Mouse (Mus musculus) heart, postnatal 0 days (tissue): ENCODE data around the gene St5. TPM values are rescaled to one million over a fixed set of nuclear protein-coding genes. Genes with fewer than 3 reads are reported as not detected.

Experiments used
- ATAC-seq: fragments of 200-750 bp; cut with Nextera tagmentation; 2 replicates; pipeline ENCODE4 v1.8.0; 2017; ENCODE audit warnings: low read depth, moderate number of reproducible peaks, moderate library complexity; ENCODE audit not compliant: insufficient read depth
- DNase-seq: peaks from one replicate; pipeline ENCODE4 v3.0.0-alpha.2; 2016; ENCODE audit warnings: low spot score
- H3K27ac ChIP-seq: fragments of 300-500 bp; sonication (generic); 2 replicates; pipeline ENCODE4 v1.5.1; 2014; ENCODE audit warnings: low read depth, mild to moderate bottlenecking
- H3K27me3 ChIP-seq: fragments of 300-500 bp; sonication (generic); 2 replicates; pipeline ENCODE4 v1.6.1; 2014; ENCODE audit warnings: low read length, mixed read lengths; ENCODE audit not compliant: control insufficient read depth, insufficient read depth
- H3K36me3 ChIP-seq: fragments of 300-500 bp; sonication (generic); replicated peaks from 2 replicates; pipeline ENCODE4 v1.6.1; 2014; ENCODE audit warnings: low read length, mixed read lengths; ENCODE audit not compliant: control insufficient read depth, insufficient read depth
- H3K4me1 ChIP-seq: fragments of 300-500 bp; sonication (generic); 2 replicates; pipeline ENCODE4 v1.6.1; 2014; ENCODE audit warnings: antibody characterized with exemption; ENCODE audit not compliant: control insufficient read depth, insufficient read depth
- H3K4me2 ChIP-seq: fragments of 300-500 bp; sonication (generic); 2 replicates; pipeline ENCODE4 v1.6.1; 2014; ENCODE audit warnings: low read depth, mild to moderate bottlenecking, low read length, moderate library complexity
- H3K4me3 ChIP-seq: fragments of 300-500 bp; sonication (generic); 2 replicates; pipeline ENCODE4 v1.5.1; 2014; ENCODE audit warnings: low read depth, low read length
- H3K9ac ChIP-seq: fragments of 300-500 bp; sonication (generic); replicated peaks from 2 replicates; pipeline ENCODE4 v1.6.1; 2014; ENCODE audit warnings: low read depth, low read length, mixed read lengths
- H3K9me3 ChIP-seq: fragments of 300-500 bp; sonication (generic); replicated peaks from 2 replicates; pipeline ENCODE4 v1.6.1; 2016; ENCODE audit warnings: low read length; ENCODE audit not compliant: control insufficient read depth
- CTCF ChIP-seq: IDR thresholded peaks from 2 replicates; pipeline ENCODE4 v1.5.1; 2016; ENCODE audit warnings: antibody characterized with exemption, control low read depth, low read depth
- EP300 ChIP-seq: IDR thresholded peaks from 2 replicates; pipeline ENCODE4 v1.6.1; 2016; ENCODE audit warnings: antibody characterized with exemption, low read depth
- WGBS: fragments of 180-500 bp; shearing (Covaris S2); extraction: QIAGEN DNeasy Blood & Tissue Kit; methylation state at CpG from one replicate; pipeline ENCODE4 v1.1.7; 2014; 5-methylcytosine and 5-hydroxymethylcytosine counted together
- polyA plus RNA-seq: library from polyadenylated mRNA; unstranded; fragments of >200 nt; fragmentation: Nextera tagmentation; extraction: Ambion mirVana; gene quantifications from 2 replicates; pipeline ENCODE4 v1.2.1, GENCODE M21; 2015
- total RNA-seq: library from RNA; depleted of rRNA; stranded (reverse); fragments of >200 nt; gene quantifications from 2 replicates; pipeline ENCODE4 v1.2.3, GENCODE M21; 2014; ENCODE audit warnings: low replicate concordance

The St5 gene
- total and polyA plus RNA-seq, 2 experiments from 2014 or later: 28.8 to 58.8 TPM

DNA sequence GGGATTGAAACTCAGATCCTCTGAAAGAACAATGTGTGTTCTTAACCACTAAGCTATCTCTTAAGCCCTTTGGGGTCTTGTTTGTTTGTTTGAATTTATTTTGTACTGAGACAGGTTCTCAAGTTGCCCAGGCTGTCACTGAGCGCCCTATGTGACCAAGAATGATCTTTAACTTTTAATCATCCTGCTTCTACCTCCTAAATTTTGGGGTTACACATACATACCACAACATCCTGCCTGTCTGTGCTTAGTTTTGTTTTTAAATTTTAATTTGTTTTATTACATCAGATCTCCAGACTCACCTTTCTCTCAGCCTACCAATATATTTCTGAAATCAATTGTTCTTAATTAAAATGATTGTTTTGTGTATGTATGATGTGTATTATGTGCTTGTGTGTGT is 37.7 kb upstream of the St5 start:
- H3K27ac ChIP-seq: no peak overlapping the region
- no peaks in the 10 kb centered on the region for H3K4me1 ChIP-seq
- ATAC-seq: no peak
- no peaks in the 10 kb centered on the region for H3K9me3 ChIP-seq
- no peaks in the 10 kb centered on the region for H3K27me3 ChIP-seq
- no peak overlapping the region for H3K9ac ChIP-seq
- H3K4me2 ChIP-seq: no peak overlapping the region
- no peak for DNase-seq
- WGBS: 90% methylated on average over 1 of the region's 1 CpGs
- H3K4me3 ChIP-seq: no peak overlapping the region
- TF ChIP-seq CTCF (no peak), EP300 (no peak)
- peaks cover 87% of the 10 kb centered on the region for H3K36me3 ChIP-seq

DNA sequence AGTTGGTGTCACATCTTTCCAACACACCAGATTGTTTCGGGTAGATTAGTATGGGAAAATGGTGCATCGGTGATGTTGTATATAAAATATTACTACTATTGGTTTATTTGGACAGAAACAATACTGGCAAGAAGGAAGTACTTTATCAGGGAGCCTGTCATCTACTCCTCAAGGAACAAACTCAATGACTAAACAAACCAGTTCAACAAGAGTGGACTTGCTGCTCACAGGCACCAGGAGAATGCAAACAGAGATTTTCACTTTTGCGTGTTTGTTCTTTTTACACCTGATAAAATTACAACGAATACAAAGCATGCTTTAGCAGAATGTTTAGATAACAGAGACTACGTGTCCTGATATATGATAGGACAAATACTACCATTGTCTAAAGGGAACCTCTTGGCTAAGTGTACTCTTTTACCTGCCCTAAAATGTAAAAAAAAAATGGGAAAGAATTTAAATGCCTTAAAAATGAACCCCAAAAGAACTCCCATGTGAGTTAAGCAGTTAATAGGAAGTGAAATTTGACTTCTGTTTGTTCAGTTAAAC is 36.5 kb upstream of the St5 start:
- no peak overlapping the region for H3K4me2 ChIP-seq
- peaks cover 88% of the 10 kb centered on the region for H3K36me3 ChIP-seq
- no peak overlapping the region for H3K27ac ChIP-seq
- no peak for DNase-seq
- WGBS: 59% methylated on average over 5 of the region's 5 CpGs
- no peak overlapping the region for H3K9ac ChIP-seq
- H3K27me3 ChIP-seq: no peaks in the 10 kb centered on the region
- no peaks in the 10 kb centered on the region for H3K9me3 ChIP-seq
- TF ChIP-seq EP300 (no peak), CTCF (no peak)
- no peaks in the 10 kb centered on the region for H3K4me1 ChIP-seq
- H3K4me3 ChIP-seq: no peak overlapping the region
- no peak for ATAC-seq

DNA sequence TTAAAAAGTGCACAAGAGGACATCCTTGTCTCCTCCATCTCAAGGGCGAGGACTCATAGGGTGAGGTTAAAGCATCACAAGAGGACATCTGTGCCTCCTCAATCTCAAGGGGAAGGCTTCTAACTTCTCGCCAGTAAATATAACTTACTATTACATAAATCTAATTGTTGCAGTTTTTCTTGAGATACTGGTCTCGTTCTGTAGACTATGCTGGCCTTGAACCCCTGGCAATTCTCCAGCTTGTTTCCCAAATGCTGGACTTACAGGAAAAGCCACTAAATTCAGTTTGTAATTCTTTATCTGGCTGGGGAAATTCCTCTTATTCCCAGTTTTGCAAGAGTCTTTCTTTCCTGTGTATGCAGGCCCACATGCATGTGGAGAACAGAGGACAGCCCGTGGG is 31.4 kb upstream of the St5 start:
- TF ChIP-seq EP300: no peak
- no peak for TF ChIP-seq CTCF
- H3K9ac ChIP-seq: no peak overlapping the region
- no peaks in the 10 kb centered on the region for H3K4me1 ChIP-seq
- no peak overlapping the region for H3K4me3 ChIP-seq
- no peak overlapping the region for H3K4me2 ChIP-seq
- DNase-seq: no peak
- ATAC-seq: no peak
- no peaks in the 10 kb centered on the region for H3K27me3 ChIP-seq
- WGBS: 74% methylated on average over 4 of the region's 4 CpGs
- H3K36me3 ChIP-seq: peaks cover 46% of the 10 kb centered on the region
- H3K9me3 ChIP-seq: no peaks in the 10 kb centered on the region
- no peak overlapping the region for H3K27ac ChIP-seq

DNA sequence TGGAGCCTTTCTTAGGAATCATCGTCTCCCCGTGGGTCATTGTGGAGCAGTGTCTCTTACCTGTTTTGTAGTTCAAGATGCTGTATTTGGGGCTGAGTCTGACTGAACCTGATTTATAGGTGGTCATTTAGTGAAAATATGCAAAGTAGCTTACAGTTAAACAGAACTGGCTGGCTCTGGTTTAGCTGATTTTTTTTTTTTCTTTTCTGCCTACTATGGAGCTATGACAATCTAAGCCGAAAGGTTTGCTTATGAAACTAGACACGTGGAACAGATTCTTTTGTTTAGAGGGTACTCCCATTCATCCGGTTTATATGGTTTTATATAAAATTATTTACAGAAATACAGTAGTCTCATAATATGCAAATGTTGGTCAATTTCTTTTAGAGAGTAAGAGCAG is 28.2 kb upstream of the St5 start, which contains the start of gene Ascl3:
Gene Ascl3, minus strand, starts transcription at position 101 of the 400 bp plus-strand sequence.
- no peak for DNase-seq
- TF ChIP-seq EP300 (no peak), CTCF (no peak)
- Histone ChIP-seq H3K4me2 (no peak within 1 kb of the TSS), H3K4me3 (no peak within 1 kb of the TSS), H3K9ac (no peak within 1 kb of the TSS), H3K36me3 (peaks cover 18% of the 10 kb centered on the region), H3K27me3 (no peaks in the 10 kb centered on the region), H3K9me3 (no peaks in the 10 kb centered on the region), H3K4me1 (no peaks in the 10 kb centered on the region), H3K27ac (no peak within 1 kb of the TSS)
- WGBS: 88% methylated on average over 5 of the region's 5 CpGs
- no peak for ATAC-seq

DNA sequence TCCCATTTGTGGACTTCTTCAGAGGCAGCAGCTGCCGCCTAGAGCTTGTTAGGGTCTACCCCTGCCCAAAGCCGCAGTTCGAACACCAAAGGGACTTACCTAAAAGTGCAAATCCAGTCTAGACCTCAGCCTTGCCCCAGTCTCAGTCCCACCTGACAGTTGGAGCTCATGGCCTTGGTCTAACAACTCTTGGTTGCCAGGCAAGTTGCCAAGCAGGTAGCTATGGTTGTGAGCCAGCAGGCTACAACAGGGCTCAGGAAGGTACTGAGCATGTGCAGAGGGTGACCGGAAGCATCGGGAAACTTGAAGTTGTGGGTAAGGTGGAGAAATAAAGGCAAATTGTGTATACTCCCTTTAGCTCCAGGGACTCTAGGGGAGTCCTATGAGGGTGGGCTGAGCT is 20.3 kb upstream of the St5 start, which contains the start of gene BC051019:
Gene BC051019, minus strand, starts transcription at position 154 of the 400 bp plus-strand sequence.
- Histone ChIP-seq H3K4me2 (no peak within 1 kb of the TSS), H3K27ac (no peak within 1 kb of the TSS), H3K4me3 (no peak within 1 kb of the TSS), H3K9ac (no peak within 1 kb of the TSS), H3K9me3 (no peaks in the 10 kb centered on the region), H3K4me1 (no peaks in the 10 kb centered on the region), H3K36me3 (no peaks in the 10 kb centered on the region), H3K27me3 (no peaks in the 10 kb centered on the region)
- TF ChIP-seq CTCF (no peak), EP300 (no peak)
- DNase-seq: no peak
- no peak for ATAC-seq
- 92% methylated on average over 5 of the region's 5 CpGs for WGBS

DNA sequence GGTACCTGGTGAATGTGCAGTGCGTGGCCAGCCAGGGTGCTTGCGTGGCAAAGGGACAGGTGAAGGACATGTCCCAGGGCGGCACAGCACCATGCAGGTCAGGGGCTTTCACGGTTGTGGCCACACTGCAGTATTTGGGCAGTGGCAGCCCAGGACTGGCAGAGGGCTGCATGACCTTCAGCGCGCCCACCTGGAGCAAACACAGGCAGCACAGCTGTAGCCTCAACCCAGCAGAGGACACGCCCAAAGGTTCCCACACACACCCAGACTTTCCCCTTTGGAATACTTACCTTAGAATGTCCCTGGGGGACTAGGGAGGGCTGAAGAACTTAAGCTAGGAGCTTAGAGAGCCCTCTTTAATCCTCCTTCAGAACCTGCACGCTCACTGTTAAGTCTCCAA is 19.7 kb upstream of the St5 start:
- no peak overlapping the region for H3K27ac ChIP-seq
- no peak for ATAC-seq
- 89% methylated on average over 8 of the region's 8 CpGs for WGBS

More for the DNA sequence above, 19.7 kb upstream of the St5 start:
- Histone ChIP-seq H3K4me3 (no peak overlapping the region), H3K4me1 (no peaks in the 10 kb centered on the region), H3K27me3 (no peaks in the 10 kb centered on the region), H3K36me3 (no peaks in the 10 kb centered on the region), H3K4me2 (no peak overlapping the region), H3K9me3 (no peaks in the 10 kb centered on the region), H3K9ac (no peak overlapping the region)
- DNase-seq: no peak
- TF ChIP-seq EP300: no peak
- no peak for TF ChIP-seq CTCF
